Mouse (Mus musculus): ENCODE results near the gene Olfr156. TPM values are rescaled to one million over a fixed set of nuclear protein-coding genes. Genes with fewer than 3 reads are reported as not detected.

Olfr156 gene
- polyA plus RNA-seq (2017; shearing (Covaris generic)), result 1.6 TPM

DNA sequence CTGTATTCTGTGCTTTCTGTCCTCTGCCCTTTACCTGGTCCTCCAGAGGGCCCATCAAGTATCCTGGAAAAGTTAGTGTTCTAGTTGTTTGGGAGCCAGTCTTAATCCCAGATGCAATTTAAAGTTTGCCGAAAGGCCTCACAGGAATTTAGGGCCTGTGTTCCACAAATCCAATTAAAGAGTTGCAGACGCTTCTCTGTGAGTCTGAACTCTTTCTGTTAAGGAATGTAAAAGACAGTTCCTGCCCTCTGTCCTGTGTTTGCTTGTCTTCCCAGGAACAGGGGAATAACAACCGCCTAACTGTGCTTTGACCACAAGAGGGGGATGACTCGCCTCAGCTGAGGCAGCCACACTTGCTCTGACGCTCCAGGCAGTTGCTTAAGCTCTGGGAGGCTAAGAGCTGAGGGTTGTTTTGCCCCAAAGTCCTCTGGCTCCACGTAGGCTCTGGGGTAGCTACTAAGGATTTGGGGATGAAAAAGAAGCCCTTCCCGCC lies at the start of gene Olfr156:
TSS of gene Olfr156 (minus strand) at position 51 of the 493 bp plus-strand sequence.

DNA sequence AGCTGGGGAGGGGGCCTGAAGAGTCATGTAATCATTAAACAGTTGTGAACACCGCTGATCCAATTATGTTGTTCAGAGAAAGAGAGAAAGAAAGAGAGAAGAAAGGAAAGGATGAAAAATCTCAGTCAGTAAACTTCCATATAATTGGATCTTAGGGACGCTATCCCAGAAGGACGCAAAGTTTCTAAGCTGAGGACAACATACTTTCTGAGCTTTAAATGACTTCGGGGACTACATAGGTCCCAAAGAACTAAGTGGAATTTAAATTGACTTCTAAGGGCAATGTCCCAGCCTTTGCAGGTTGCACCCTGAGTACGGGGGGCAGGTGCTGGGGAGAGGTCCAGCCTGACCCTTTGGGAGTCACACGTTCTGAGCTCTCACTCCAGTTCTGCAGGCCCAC lies 27.6 kb upstream of the Olfr156 start, which contains the start of gene Olfr155:
TSS of gene Olfr155 (plus strand) at position 301 of the 400 bp plus-strand sequence.

DNA sequence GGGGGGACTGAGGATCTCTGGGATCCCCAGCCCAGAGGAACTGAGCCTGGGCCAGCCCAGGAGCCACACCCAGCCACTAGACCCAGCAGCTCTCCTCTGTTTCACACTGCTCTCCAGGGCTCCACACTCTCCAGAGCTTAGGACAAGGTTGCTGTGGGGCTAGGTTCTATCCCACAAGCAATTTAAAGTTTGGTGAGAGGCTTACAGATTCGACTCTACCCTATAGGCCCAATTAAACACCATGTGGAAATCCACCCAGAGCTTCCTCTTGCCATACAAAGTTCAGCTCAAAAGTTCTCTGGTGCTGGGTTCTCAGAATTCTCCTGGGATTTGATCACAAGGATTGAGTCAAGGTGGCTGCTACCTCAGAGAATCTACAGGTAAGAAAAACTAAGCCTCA lies 16.4 kb upstream of the Olfr156 start, which contains the start of gene Olfr157:
TSS of gene Olfr157 (minus strand) at position 101 of the 400 bp plus-strand sequence.

GRCm38 (mm10) chr4:43770909-43771308 lies 52.8 kb downstream of the Olfr156 start, which contains the start of gene Olfr159:
TSS of gene Olfr159 (minus strand) at chr4:43771009.

Other genes starting within 250 kb of the Olfr156 start
- 7.0 TPM for gene Rgp1, start 245.2 kb downstream of the Olfr156 start, polyA plus RNA-seq (2017; shearing (Covaris generic))
- 30.8 TPM for gene Gba2, start 245.0 kb downstream of the Olfr156 start, polyA plus RNA-seq (2017; shearing (Covaris generic))
- 2.5 TPM for gene Msmp, start 239.4 kb downstream of the Olfr156 start, polyA plus RNA-seq (2017; shearing (Covaris generic))
- not detected for gene Npr2, start 192.0 kb downstream of the Olfr156 start, polyA plus RNA-seq (2017; shearing (Covaris generic))
- gene Spag8, start 170.3 kb downstream of the Olfr156 start, polyA plus RNA-seq (2017; shearing (Covaris generic)), result not detected
- 56.2 TPM for gene Hint2, start 167.4 kb downstream of the Olfr156 start, polyA plus RNA-seq (2017; shearing (Covaris generic))
- 1.3 TPM for gene Tmem8b, start 154.9 kb downstream of the Olfr156 start, polyA plus RNA-seq (2017; shearing (Covaris generic))
- 0.67 TPM for gene Fam221b, start 154.8 kb downstream of the Olfr156 start, polyA plus RNA-seq (2017; shearing (Covaris generic))
- gene Olfr70, start 123.1 kb downstream of the Olfr156 start, polyA plus RNA-seq (2017; shearing (Covaris generic)), result not detected
- gene Olfr71, start 113.6 kb downstream of the Olfr156 start, polyA plus RNA-seq (2017; shearing (Covaris generic)), result not detected
- not detected for gene Hrct1, start 96.7 kb downstream of the Olfr156 start, polyA plus RNA-seq (2017; shearing (Covaris generic))
- gene Spaar, start 93.9 kb downstream of the Olfr156 start, polyA plus RNA-seq (2017; shearing (Covaris generic)), result 0.09 TPM
- gene Olfr159, start 52.9 kb downstream of the Olfr156 start, polyA plus RNA-seq (2017; shearing (Covaris generic)), result not detected
- gene Olfr157, start 16.3 kb upstream of the Olfr156 start, polyA plus RNA-seq (2017; shearing (Covaris generic)), result 0.87 TPM
- not detected for gene Olfr155, start 27.7 kb upstream of the Olfr156 start, polyA plus RNA-seq (2017; shearing (Covaris generic))
- gene Reck, start 51.6 kb upstream of the Olfr156 start, polyA plus RNA-seq (2017; shearing (Covaris generic)), result 6.6 TPM
- gene Glipr2, start 133.5 kb upstream of the Olfr156 start, polyA plus RNA-seq (2017; shearing (Covaris generic)), result 125 TPM
- gene Ccin, start 159.6 kb upstream of the Olfr156 start, polyA plus RNA-seq (2017; shearing (Covaris generic)), result not detected
- 207 TPM for gene Clta, start 180.6 kb upstream of the Olfr156 start, polyA plus RNA-seq (2017; shearing (Covaris generic))

All from effector memory CD4-positive, alpha-beta T cell, adult 5 months (primary cell).